Mouse (Mus musculus) kidney, adult 2 months (tissue): ENCODE measurements at regions not wholly inside any gene's neighbourhood (a gene's known extent, or its start where the extent isn't known, plus 50 kb on each side); places are given as distances from the start of the nearest gene placed in this dataset.

Source experiments
- CTCF ChIP-seq: fragments of 200-500 bp; conservative IDR thresholded peaks from 2 replicates; pipeline ENCODE4 v1.5.1; 2011; ENCODE audit warnings: low read depth, mild to moderate bottlenecking, control low read depth, low read length, moderate library complexity, mixed read lengths; ENCODE audit not compliant: insufficient read depth, insufficient read length
- POLR2A ChIP-seq: fragments of 200-500 bp; IDR thresholded peaks from one replicate; pipeline ENCODE4 v1.6.1; 2011; ENCODE audit warnings: low read depth, low read length, control low read depth

- no peak for TF ChIP-seq POLR2A
- no peak for TF ChIP-seq CTCF
These were observed 155.5 kb upstream of the Foxq1 start for GRCm38 (mm10) chr13:31400401-31400800.
